Mouse (Mus musculus): ENCODE data around the gene H1f0. TPM values are rescaled to one million over a fixed set of nuclear protein-coding genes. Genes with fewer than 3 reads are reported as not detected.

Gene H1f0
- 64.2 and 82.1 TPM in 2 replicates for total RNA-seq (2014; rRNA removed)
- polyA plus RNA-seq (2012; rRNA removed) = 68.0 and 79.0 TPM in 2 replicates

DNA sequence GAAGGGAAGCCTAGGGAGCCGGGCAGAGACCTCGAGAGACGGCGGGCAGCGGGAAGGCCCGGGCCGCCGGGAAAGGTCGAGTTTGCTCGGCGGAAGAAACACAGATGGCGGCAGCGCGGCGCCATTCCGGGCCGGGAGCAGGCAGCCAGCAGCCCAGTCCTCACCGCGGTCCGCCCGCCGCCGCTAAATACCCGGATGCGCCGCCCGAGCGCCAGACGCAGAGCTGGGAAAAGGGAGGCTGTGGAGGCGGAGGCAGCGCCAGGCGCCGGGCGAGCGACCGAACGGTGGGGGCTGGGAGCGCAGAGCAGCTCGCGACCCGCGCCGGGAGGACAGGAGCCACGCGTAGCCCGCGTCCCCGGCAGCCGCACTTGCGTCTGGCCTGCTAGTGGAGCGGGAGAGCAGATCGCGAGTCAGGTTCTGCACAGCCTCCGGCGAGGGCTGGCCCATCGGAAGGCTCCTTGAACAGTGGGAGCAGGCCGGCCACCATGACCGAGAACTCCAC, at the start of gene H1f0:
Gene H1f0, plus strand, starts transcription at position 214 of the 502 bp plus-strand sequence.
- H3K27me3 ChIP-seq (ENCODE audit: control insufficient read depth, insufficient read depth, low read length) = no peaks in the 10 kb centered on the region

DNA sequence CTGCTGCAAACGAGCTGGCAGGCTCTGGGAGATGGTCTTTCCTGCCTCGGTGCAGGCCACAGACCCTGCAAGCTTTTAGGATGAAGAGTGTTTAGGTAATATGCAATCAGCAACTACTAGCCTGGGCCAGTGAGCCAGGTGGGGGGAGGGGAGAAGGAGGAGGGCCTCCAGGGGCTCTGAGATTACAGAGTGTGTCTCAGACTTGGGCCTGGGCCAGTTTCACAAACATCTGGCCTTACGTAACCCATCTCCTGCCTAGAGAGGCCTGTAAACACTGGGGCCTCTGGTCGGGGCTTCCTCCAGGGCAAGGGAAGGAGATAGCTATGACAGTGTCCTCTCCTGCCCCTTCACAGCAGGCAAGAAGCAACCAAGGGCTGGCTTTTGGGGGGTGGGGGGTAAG, 49.4 kb upstream of the H1f0 start:
- peak overlapping the region; percentile 10; the same call in 1 of the 2 replicates for H3K27ac ChIP-seq (replicated peaks; ENCODE audit: insufficient read depth, low read depth, low read length)
- peak; percentile 63 for DNase-seq (ENCODE audit: extremely low read depth, low read depth, low spot score)
- no peaks in the 10 kb centered on the region for H3K27me3 ChIP-seq (ENCODE audit: control insufficient read depth, insufficient read depth, low read length)
- H3K79me2 ChIP-seq (ENCODE audit: control insufficient read depth, insufficient read depth, low read length) = peaks cover 7% of the 10 kb centered on the region; the same call in 1 of the 2 replicates
- H3K4me3 ChIP-seq (ENCODE audit: insufficient read depth, low read depth, low read length) = no peak overlapping the region
- no peak overlapping the region for H3K9ac ChIP-seq (ENCODE audit: low read depth, low read length)
- peaks cover 10% of the 10 kb centered on the region for H3K4me1 ChIP-seq (ENCODE audit: control insufficient read depth, insufficient read depth, low read length)
- TF ChIP-seq POLR2A (IDR thresholded peaks at IDR 0.05; ENCODE audit: extremely low read depth, insufficient read depth, low read length) = no peak
- TF ChIP-seq CTCF (IDR thresholded peaks at IDR 0.05; ENCODE audit: low read depth, low read length) = no peak
- H3K36me3 ChIP-seq (ENCODE audit: control insufficient read depth, insufficient read depth, low read length) = no peaks in the 10 kb centered on the region
- WGBS = 10% methylated on average over 4 of the region's 4 CpGs

More for the DNA sequence above, at the start of gene H1f0:
- no peaks in the 10 kb centered on the region for H3K36me3 ChIP-seq (ENCODE audit: control insufficient read depth, insufficient read depth, low read length)
- H3K27ac ChIP-seq (replicated peaks; ENCODE audit: insufficient read depth, low read depth, low read length) = peak within 1 kb of the TSS; percentile 96
- under 1% methylated on average over 58 of the region's 58 CpGs for WGBS
- H3K4me3 ChIP-seq (ENCODE audit: insufficient read depth, low read depth, low read length) = peak within 1 kb of the TSS; percentile 92
- H3K9ac ChIP-seq (ENCODE audit: low read depth, low read length) = peak within 1 kb of the TSS; percentile 94
- peaks cover 6% of the 10 kb centered on the region; the same call in 1 of the 2 replicates for H3K4me1 ChIP-seq (ENCODE audit: control insufficient read depth, insufficient read depth, low read length)
- peaks cover 11% of the 10 kb centered on the region; the same call in 1 of the 2 replicates for H3K79me2 ChIP-seq (ENCODE audit: control insufficient read depth, insufficient read depth, low read length)
- peak; percentile 58 for DNase-seq (ENCODE audit: extremely low read depth, low read depth, low spot score)
- TF ChIP-seq POLR2A (IDR thresholded peaks at IDR 0.05; ENCODE audit: extremely low read depth, insufficient read depth, low read length) (peak; percentile 93), CTCF (IDR thresholded peaks at IDR 0.05; ENCODE audit: low read depth, low read length) (no peak)

- Histone ChIP-seq H3K27me3 (ENCODE audit: control insufficient read depth, insufficient read depth, low read length) (no peaks in the 10 kb centered on the region), H3K4me1 (ENCODE audit: control insufficient read depth, insufficient read depth, low read length) (peaks cover 10% of the 10 kb centered on the region), H3K79me2 (ENCODE audit: control insufficient read depth, insufficient read depth, low read length) (peaks cover 17% of the 10 kb centered on the region; the same call in 1 of the 2 replicates), H3K27ac (replicated peaks; ENCODE audit: insufficient read depth, low read depth, low read length) (no peak overlapping the region), H3K9ac (ENCODE audit: low read depth, low read length) (no peak overlapping the region), H3K4me3 (ENCODE audit: insufficient read depth, low read depth, low read length) (no peak overlapping the region), H3K36me3 (ENCODE audit: control insufficient read depth, insufficient read depth, low read length) (no peaks in the 10 kb centered on the region)
- TF ChIP-seq CTCF (IDR thresholded peaks at IDR 0.05; ENCODE audit: low read depth, low read length) = no peak
- no peak for TF ChIP-seq POLR2A (IDR thresholded peaks at IDR 0.05; ENCODE audit: extremely low read depth, insufficient read depth, low read length)
- WGBS = 92% methylated on average over 4 of the region's 4 CpGs
- DNase-seq (ENCODE audit: extremely low read depth, low read depth, low spot score) = no peak
These were observed 48.2 kb upstream of the H1f0 start for GRCm38 (mm10) chr15:78980084-78980483.

DNA sequence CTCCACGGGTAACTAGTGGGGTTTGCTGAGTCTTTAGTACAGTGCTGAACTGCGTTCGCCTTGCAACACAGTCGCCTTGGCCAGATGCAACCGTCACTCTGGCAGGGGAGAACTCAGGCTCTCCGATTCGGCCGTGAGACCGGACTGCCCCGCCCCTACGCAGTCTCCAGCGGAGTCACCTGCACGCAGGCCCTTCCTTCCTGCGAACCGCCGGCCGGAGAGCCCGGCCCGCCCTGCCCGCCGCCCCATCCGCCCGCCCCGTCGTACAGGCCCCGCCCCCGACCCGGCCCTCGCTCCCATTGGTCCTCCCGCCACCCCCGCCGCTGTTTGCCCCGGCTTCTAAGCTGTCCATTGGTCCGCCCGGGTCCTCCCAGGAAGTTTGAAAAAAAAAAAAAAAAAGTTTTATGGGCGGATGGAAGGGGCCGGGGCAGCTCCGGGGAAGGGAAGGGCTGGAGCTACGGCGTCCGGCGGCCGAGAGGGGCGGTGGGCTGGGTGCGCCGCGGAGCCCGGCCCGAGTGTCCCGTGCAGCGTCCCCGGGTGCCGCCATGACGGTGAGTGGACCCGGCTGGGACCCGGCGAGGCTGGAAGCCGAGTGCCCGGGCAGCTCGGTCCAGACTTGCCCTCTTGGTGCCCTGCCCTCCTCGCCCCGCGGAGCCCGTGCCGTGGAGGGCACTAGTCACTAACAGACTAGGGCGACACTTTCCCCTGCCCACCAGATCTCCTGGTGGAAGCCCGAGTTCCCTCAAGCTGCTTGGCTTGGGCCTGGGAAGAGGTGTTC, 45.4 kb upstream of the H1f0 start:
- Histone ChIP-seq H3K9ac (ENCODE audit: low read depth, low read length) (peak overlapping the region; percentile 98), H3K79me2 (ENCODE audit: control insufficient read depth, insufficient read depth, low read length) (peaks cover 25% of the 10 kb centered on the region; the same call in 1 of the 2 replicates), H3K36me3 (ENCODE audit: control insufficient read depth, insufficient read depth, low read length) (no peaks in the 10 kb centered on the region), H3K4me1 (ENCODE audit: control insufficient read depth, insufficient read depth, low read length) (peaks cover 10% of the 10 kb centered on the region), H3K4me3 (ENCODE audit: insufficient read depth, low read depth, low read length) (peak overlapping the region; percentile 99), H3K27me3 (ENCODE audit: control insufficient read depth, insufficient read depth, low read length) (no peaks in the 10 kb centered on the region), H3K27ac (replicated peaks; ENCODE audit: insufficient read depth, low read depth, low read length) (peak overlapping the region; percentile 95)
- DNase-seq (ENCODE audit: extremely low read depth, low read depth, low spot score) = peak; percentile 90
- under 1% methylated on average over 67 of the region's 67 CpGs for WGBS
- TF ChIP-seq POLR2A (IDR thresholded peaks at IDR 0.05; ENCODE audit: extremely low read depth, insufficient read depth, low read length) (peak; percentile 83), CTCF (IDR thresholded peaks at IDR 0.05; ENCODE audit: low read depth, low read length) (no peak)

DNA sequence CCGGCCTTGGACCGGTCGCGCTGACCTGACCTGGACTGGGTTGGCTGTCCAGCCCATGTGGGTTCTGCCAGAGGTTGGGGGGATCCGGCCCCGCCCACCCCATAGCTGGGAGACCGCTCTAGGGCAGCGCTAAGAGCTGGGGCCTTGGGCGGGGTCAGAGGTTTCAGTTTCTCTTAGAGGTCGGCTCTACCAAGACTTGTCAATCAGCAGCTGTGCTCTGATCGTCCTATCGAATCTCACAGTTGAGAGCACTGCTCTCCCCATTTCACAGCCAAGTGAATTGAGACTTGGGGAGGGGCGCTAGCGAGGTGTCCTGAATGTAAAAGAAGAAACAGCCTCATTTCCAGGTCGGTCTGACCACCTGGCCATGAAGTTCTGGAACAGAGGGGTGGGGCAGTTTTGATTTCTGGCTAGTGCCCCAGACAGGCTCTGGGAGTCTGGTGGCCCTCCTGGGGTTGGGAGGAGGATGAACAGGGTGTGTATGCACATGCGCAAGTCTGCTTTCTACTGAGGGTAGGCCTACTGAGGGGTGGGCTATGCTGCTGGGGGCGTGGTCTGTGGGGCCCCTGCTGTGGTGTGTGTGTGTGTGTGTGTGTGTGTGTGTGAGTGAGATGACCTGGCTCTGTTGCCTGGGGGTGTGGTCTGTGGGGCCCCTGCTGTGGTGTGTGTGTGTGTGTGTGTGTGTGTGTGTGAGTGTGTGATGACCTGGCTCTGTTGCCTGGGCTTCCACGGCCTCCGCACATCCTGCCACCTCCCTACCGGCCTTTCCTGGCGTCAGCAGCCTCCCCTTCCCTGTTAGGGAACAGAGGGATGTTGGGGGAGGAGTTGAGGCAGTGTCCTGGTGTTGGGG, 44.6 kb upstream of the H1f0 start:
- 3% methylated on average over 21 of the region's 21 CpGs for WGBS
- H3K4me3 ChIP-seq (ENCODE audit: insufficient read depth, low read depth, low read length) = peak overlapping the region; percentile 99
- peaks cover 25% of the 10 kb centered on the region; the same call in 1 of the 2 replicates for H3K79me2 ChIP-seq (ENCODE audit: control insufficient read depth, insufficient read depth, low read length)
- peak overlapping the region; percentile 95 for H3K27ac ChIP-seq (replicated peaks; ENCODE audit: insufficient read depth, low read depth, low read length)
- H3K27me3 ChIP-seq (ENCODE audit: control insufficient read depth, insufficient read depth, low read length) = no peaks in the 10 kb centered on the region
- peaks cover 8% of the 10 kb centered on the region for H3K4me1 ChIP-seq (ENCODE audit: control insufficient read depth, insufficient read depth, low read length)
- DNase-seq (ENCODE audit: extremely low read depth, low read depth, low spot score) = peak; percentile 62
- no peaks in the 10 kb centered on the region for H3K36me3 ChIP-seq (ENCODE audit: control insufficient read depth, insufficient read depth, low read length)
- no peak for TF ChIP-seq POLR2A (IDR thresholded peaks at IDR 0.05; ENCODE audit: extremely low read depth, insufficient read depth, low read length)
- TF ChIP-seq CTCF (IDR thresholded peaks at IDR 0.05; ENCODE audit: low read depth, low read length) = no peak
- peak overlapping the region; percentile 98 for H3K9ac ChIP-seq (ENCODE audit: low read depth, low read length)
